Mouse (Mus musculus): Measurements from ENCODE around the gene Zdhhc19. TPM values are rescaled to one million over a fixed set of nuclear protein-coding genes. Genes with fewer than 3 reads are reported as not detected.

The Zdhhc19 gene
- polyA plus RNA-seq, 1 experiment from 2014 or later: not detected

GRCm38 (mm10) chr16:32517785-32518481 is 21.9 kb downstream of the Zdhhc19 start:
- Histone ChIP-seq H3K4me2 (no peak overlapping the region), H3K27me3 (no peaks in the 10 kb centered on the region), H3K9me3 (replicated peaks) (no peaks in the 10 kb centered on the region), H3K4me1 (replicated peaks) (peaks cover 3% of the 10 kb centered on the region; the same call in 1 of the 2 replicates), H3K4me3 (no peak overlapping the region), H3K9ac (no peak overlapping the region), H3K36me3 (no peaks in the 10 kb centered on the region), H3K27ac (no peak overlapping the region)
- ATAC-seq (replicated peaks; ENCODE audit: insufficient number of reproducible peaks, insufficient read depth, low FRiP score, low read depth): no peak
- 81% methylated on average over 12 of the region's 12 CpGs for WGBS

GRCm38 (mm10) chr16:32519656-32520371 is 23.7 kb downstream of the Zdhhc19 start:
- H3K36me3 ChIP-seq: no peaks in the 10 kb centered on the region
- no peak overlapping the region for H3K4me2 ChIP-seq
- H3K9ac ChIP-seq: no peak overlapping the region
- no peaks in the 10 kb centered on the region for H3K9me3 ChIP-seq (replicated peaks)
- H3K27me3 ChIP-seq: no peaks in the 10 kb centered on the region
- peaks cover 19% of the 10 kb centered on the region for H3K4me1 ChIP-seq (replicated peaks)
- no peak for ATAC-seq (replicated peaks; ENCODE audit: insufficient number of reproducible peaks, insufficient read depth, low FRiP score, low read depth)
- WGBS: 69% methylated on average over 15 of the region's 15 CpGs
- H3K4me3 ChIP-seq: no peak overlapping the region
- H3K27ac ChIP-seq: peak overlapping the region; percentile 32; the same call in 1 of the 2 replicates

GRCm38 (mm10) chr16:32520372-32520748 is 24.3 kb downstream of the Zdhhc19 start:
- Histone ChIP-seq H3K27me3 (no peaks in the 10 kb centered on the region), H3K4me1 (replicated peaks) (peaks cover 19% of the 10 kb centered on the region), H3K4me3 (no peak overlapping the region), H3K27ac (peak overlapping the region; percentile 32; the same call in 1 of the 2 replicates), H3K36me3 (no peaks in the 10 kb centered on the region), H3K9ac (no peak overlapping the region), H3K9me3 (replicated peaks) (no peaks in the 10 kb centered on the region), H3K4me2 (no peak overlapping the region)
- ATAC-seq (replicated peaks; ENCODE audit: insufficient number of reproducible peaks, insufficient read depth, low FRiP score, low read depth): no peak
- WGBS: 60% methylated on average over 9 of the region's 9 CpGs

- Histone ChIP-seq H3K9me3 (replicated peaks) (no peaks in the 10 kb centered on the region), H3K9ac (no peak overlapping the region), H3K4me1 (replicated peaks) (peaks cover 19% of the 10 kb centered on the region), H3K4me2 (no peak overlapping the region), H3K36me3 (no peaks in the 10 kb centered on the region), H3K27ac (peak overlapping the region; percentile 22; the same call in 1 of the 2 replicates), H3K27me3 (no peaks in the 10 kb centered on the region), H3K4me3 (no peak overlapping the region)
- 51% methylated on average over 6 of the region's 6 CpGs for WGBS
- no peak for ATAC-seq (replicated peaks; ENCODE audit: insufficient number of reproducible peaks, insufficient read depth, low FRiP score, low read depth)
Observed at GRCm38 (mm10) chr16:32522578-32523194, 26.6 kb downstream of the Zdhhc19 start.

- WGBS: 52% methylated on average over 8 of the region's 8 CpGs
- Histone ChIP-seq H3K4me2 (no peak overlapping the region), H3K27me3 (no peaks in the 10 kb centered on the region), H3K9ac (no peak overlapping the region), H3K4me3 (no peak overlapping the region), H3K4me1 (replicated peaks) (peaks cover 19% of the 10 kb centered on the region), H3K27ac (peak overlapping the region; percentile 67), H3K9me3 (replicated peaks) (no peaks in the 10 kb centered on the region), H3K36me3 (no peaks in the 10 kb centered on the region)
- 0 out of 2 replicates have a peak, but pooled peaks have one; percentile 47 for ATAC-seq (replicated peaks; ENCODE audit: insufficient number of reproducible peaks, insufficient read depth, low FRiP score, low read depth)
Observed at GRCm38 (mm10) chr16:32523462-32524243, 27.6 kb downstream of the Zdhhc19 start.

GRCm38 (mm10) chr16:32524244-32524615 is 28.2 kb downstream of the Zdhhc19 start:
- ATAC-seq (replicated peaks; ENCODE audit: insufficient number of reproducible peaks, insufficient read depth, low FRiP score, low read depth): no peak
- H3K9me3 ChIP-seq (replicated peaks): no peaks in the 10 kb centered on the region
- H3K4me3 ChIP-seq: no peak overlapping the region
- H3K27me3 ChIP-seq: no peaks in the 10 kb centered on the region
- 52% methylated on average over 5 of the region's 5 CpGs for WGBS
- peak overlapping the region; percentile 67 for H3K27ac ChIP-seq
- no peak overlapping the region for H3K9ac ChIP-seq
- H3K4me2 ChIP-seq: no peak overlapping the region
- peaks cover 19% of the 10 kb centered on the region for H3K4me1 ChIP-seq (replicated peaks)
- H3K36me3 ChIP-seq: no peaks in the 10 kb centered on the region

- H3K27ac ChIP-seq: no peak overlapping the region
- H3K36me3 ChIP-seq: no peaks in the 10 kb centered on the region
- H3K9ac ChIP-seq: no peak overlapping the region
- H3K4me1 ChIP-seq (replicated peaks): peaks cover 19% of the 10 kb centered on the region
- no peaks in the 10 kb centered on the region for H3K9me3 ChIP-seq (replicated peaks)
- H3K4me2 ChIP-seq: no peak overlapping the region
- H3K27me3 ChIP-seq: no peaks in the 10 kb centered on the region
- 59% methylated on average over 7 of the region's 7 CpGs for WGBS
- ATAC-seq (replicated peaks; ENCODE audit: insufficient number of reproducible peaks, insufficient read depth, low FRiP score, low read depth): no peak
- H3K4me3 ChIP-seq: no peak overlapping the region
Observed at GRCm38 (mm10) chr16:32526906-32527305, 30.8 kb downstream of the Zdhhc19 start.

GRCm38 (mm10) chr16:32532878-32533826 is 37.1 kb downstream of the Zdhhc19 start:
- H3K4me3 ChIP-seq: no peak overlapping the region

GRCm38 (mm10) chr16:32535157-32535751 is 39.2 kb downstream of the Zdhhc19 start:
- Histone ChIP-seq H3K27ac (peak overlapping the region; percentile 41), H3K9me3 (replicated peaks) (no peaks in the 10 kb centered on the region), H3K4me3 (no peak overlapping the region), H3K4me2 (no peak overlapping the region), H3K4me1 (replicated peaks) (peaks cover 23% of the 10 kb centered on the region), H3K27me3 (no peaks in the 10 kb centered on the region), H3K9ac (no peak overlapping the region), H3K36me3 (no peaks in the 10 kb centered on the region)
- WGBS: 25% methylated on average over 5 of the region's 5 CpGs
- ATAC-seq (replicated peaks; ENCODE audit: insufficient number of reproducible peaks, insufficient read depth, low FRiP score, low read depth): peak; percentile 60

More at GRCm38 (mm10) chr16:32532878-32533826, 37.1 kb downstream of the Zdhhc19 start:
- Histone ChIP-seq H3K9me3 (replicated peaks) (no peaks in the 10 kb centered on the region), H3K27ac (no peak overlapping the region), H3K27me3 (no peaks in the 10 kb centered on the region), H3K4me1 (replicated peaks) (peaks cover 20% of the 10 kb centered on the region), H3K4me2 (no peak overlapping the region), H3K9ac (no peak overlapping the region), H3K36me3 (no peaks in the 10 kb centered on the region)
- WGBS: 78% methylated on average over 18 of the region's 18 CpGs
- ATAC-seq (replicated peaks; ENCODE audit: insufficient number of reproducible peaks, insufficient read depth, low FRiP score, low read depth): no peak
